Mouse (Mus musculus) thymus, adult 2 months (tissue): ENCODE results near the gene Gprc5a.

Experiments
- CTCF ChIP-seq: fragments of 200-500 bp; IDR thresholded peaks from 2 replicates; pipeline ENCODE4 v1.5.1; 2012; ENCODE audit warnings: mild to moderate bottlenecking, control low read depth, low read length, moderate library complexity, borderline replicate concordance; ENCODE audit not compliant: control insufficient read depth, poor library complexity, insufficient read depth; ENCODE audit errors: extremely low read depth
- POLR2A ChIP-seq: fragments of 200-500 bp; IDR thresholded peaks from 2 replicates; pipeline ENCODE4 v1.6.1; 2012; ENCODE audit warnings: mild to moderate bottlenecking, low read length, control low read depth, moderate library complexity; ENCODE audit not compliant: control insufficient read depth, poor library complexity, insufficient read depth; ENCODE audit errors: extremely low read depth

DNA sequence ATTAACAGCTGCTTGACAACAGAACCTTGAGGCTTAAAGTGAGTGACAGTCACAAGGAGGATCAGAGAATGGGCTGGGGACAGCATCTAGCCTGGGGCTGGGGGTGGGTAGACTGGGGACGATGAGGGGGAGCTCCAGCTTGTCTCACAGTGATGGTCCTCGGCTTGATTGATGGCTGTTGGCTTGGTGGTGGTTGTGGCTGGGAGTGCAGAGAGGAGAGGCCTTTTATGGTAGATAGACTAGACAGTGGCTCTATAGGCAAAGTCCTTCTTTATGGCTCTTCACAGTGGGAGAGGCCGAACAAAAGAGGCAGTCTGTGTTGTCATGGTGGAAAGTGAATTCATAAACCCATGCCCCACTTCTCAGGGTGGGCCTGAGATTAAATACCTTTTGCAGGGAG is 10.8 kb downstream of the Gprc5a start:
- TF ChIP-seq CTCF: no peak
- no peak for TF ChIP-seq POLR2A
